Mouse (Mus musculus) cerebellum, adult 2 months (tissue): Measurements from ENCODE around the gene Fzd4. TPM values are rescaled to one million over a fixed set of nuclear protein-coding genes. Genes with fewer than 3 reads are reported as not detected.

Experiments
- DNase-seq, 2 experiments: peaks; one replicate each; pipeline ENCODE4 v3.0.0; 2021
- H3K27ac ChIP-seq: fragments of 200-500 bp; 2 replicates; pipeline ENCODE4 v1.5.1; 2012; ENCODE audit warnings: low read length, control low read depth, inconsistent platforms; ENCODE audit not compliant: insufficient read depth
- H3K27me3 ChIP-seq: fragments of 200-500 bp; 2 replicates; pipeline ENCODE4 v1.6.1; 2012; ENCODE audit warnings: inconsistent platforms, mild to moderate bottlenecking, low read length, moderate library complexity; ENCODE audit not compliant: control insufficient read depth, insufficient read depth
- H3K4me1 ChIP-seq: fragments of 200-500 bp; 2 replicates; pipeline ENCODE4 v1.6.1; 2011; ENCODE audit warnings: low read length; ENCODE audit not compliant: control insufficient read depth, insufficient read depth
- H3K4me3 ChIP-seq: fragments of 200-500 bp; replicated peaks from 2 replicates; pipeline ENCODE3; 2011; ENCODE audit warnings: mild to moderate bottlenecking, low read depth, low read length, control low read depth; ENCODE audit not compliant: insufficient read depth
- CTCF ChIP-seq: fragments of 200-500 bp; IDR thresholded peaks from 2 replicates; pipeline ENCODE4 v1.5.1; 2011; ENCODE audit warnings: low read depth, mild to moderate bottlenecking, control low read depth, low read length, moderate library complexity, borderline replicate concordance; ENCODE audit not compliant: insufficient read depth
- POLR2A ChIP-seq: fragments of 200-500 bp; IDR thresholded peaks from 2 replicates; pipeline ENCODE4 v1.6.1; 2011; ENCODE audit warnings: low read length, control low read depth, borderline replicate concordance; ENCODE audit not compliant: insufficient read depth
- WGBS: fragments of 180-500 bp; shearing (Covaris S2); methylation state at CpG from one replicate; pipeline ENCODE4 v1.1.7; 2018; 5-methylcytosine and 5-hydroxymethylcytosine counted together
- polyA plus RNA-seq: library from polyadenylated mRNA; depleted of rRNA; stranded (reverse); fragments of >200 nt; gene quantifications from 2 replicates; pipeline ENCODE4 v1.2.3, GENCODE M21; 2012

The Fzd4 gene
- polyA plus RNA-seq, 1 experiment = 5.6 TPM

DNA sequence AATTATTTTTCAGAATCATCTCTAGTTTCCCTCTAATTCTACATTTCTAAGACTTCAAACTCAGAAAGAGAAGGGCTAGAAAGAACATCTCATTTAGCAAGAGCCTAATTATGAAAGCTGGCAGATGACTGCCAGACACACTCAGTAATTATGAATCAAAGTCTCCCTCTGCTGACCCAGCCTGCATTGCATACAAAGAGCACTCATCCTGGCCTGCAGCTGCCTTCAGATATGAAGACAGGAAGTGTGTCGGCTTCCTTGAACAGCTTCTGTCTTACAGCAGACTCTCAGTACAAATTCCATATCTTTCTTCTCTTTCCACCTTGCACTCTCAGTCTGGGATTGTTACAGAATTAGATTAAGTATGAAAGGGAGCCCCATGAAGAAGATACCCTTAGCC lies 33.2 kb upstream of the Fzd4 start:
- no peak for TF ChIP-seq POLR2A
- peak; percentile 36; the same call in 1 of the 2 replicates for TF ChIP-seq CTCF
- no peak overlapping the region for H3K27ac ChIP-seq
- H3K4me1 ChIP-seq = no peaks in the 10 kb centered on the region
- WGBS = 30% methylated on average over 1 of the region's 1 CpGs
- no peaks in the 10 kb centered on the region for H3K27me3 ChIP-seq
- H3K4me3 ChIP-seq = no peak overlapping the region
- peak in 1 of 2 experiments; percentile 21 for DNase-seq

GRCm38 (mm10) chr7:89371623-89372295 lies 32.4 kb upstream of the Fzd4 start:
- Histone ChIP-seq H3K4me1 (no peaks in the 10 kb centered on the region), H3K27ac (no peak overlapping the region), H3K27me3 (no peaks in the 10 kb centered on the region), H3K4me3 (no peak overlapping the region)
- TF ChIP-seq POLR2A (no peak), CTCF (no peak)
- WGBS = 82% methylated on average over 6 of the region's 6 CpGs
- DNase-seq = no peak

- no peak for DNase-seq
- Histone ChIP-seq H3K27me3 (no peaks in the 10 kb centered on the region), H3K4me1 (no peaks in the 10 kb centered on the region), H3K27ac (no peak overlapping the region), H3K4me3 (no peak overlapping the region)
- 56% methylated on average over 7 of the region's 7 CpGs for WGBS
- TF ChIP-seq POLR2A (no peak), CTCF (no peak)
Observed at GRCm38 (mm10) chr7:89380935-89381705, 23.0 kb upstream of the Fzd4 start.

DNA sequence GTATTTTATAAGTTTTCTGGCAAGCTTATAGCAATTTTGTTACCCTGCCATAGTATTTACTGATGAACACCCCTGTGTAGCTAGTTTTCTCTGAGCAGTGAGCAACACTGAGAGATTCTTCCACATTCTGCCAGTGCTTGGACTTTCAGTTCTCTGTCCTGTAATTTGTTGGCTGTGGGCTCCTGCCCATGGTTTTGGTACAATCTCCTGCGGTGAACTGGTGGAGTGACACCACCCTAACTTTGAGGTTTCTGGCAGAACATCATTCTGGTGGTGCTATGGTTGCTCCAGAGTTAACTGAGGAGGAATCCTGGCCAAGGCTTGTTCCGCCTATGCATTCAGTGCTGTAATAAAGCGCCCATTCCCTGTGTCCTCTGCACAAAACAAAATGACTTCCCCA lies 21.3 kb upstream of the Fzd4 start:
- no peak overlapping the region for H3K27ac ChIP-seq
- DNase-seq = no peak
- TF ChIP-seq POLR2A (no peak), CTCF (no peak)
- H3K4me3 ChIP-seq = no peak overlapping the region
- WGBS = 85% methylated on average over 3 of the region's 3 CpGs
- H3K4me1 ChIP-seq = no peaks in the 10 kb centered on the region
- H3K27me3 ChIP-seq = no peaks in the 10 kb centered on the region

- H3K4me1 ChIP-seq = no peaks in the 10 kb centered on the region
- WGBS = 78% methylated on average over 3 of the region's 3 CpGs
Observed at GRCm38 (mm10) chr7:89388981-89389380, 15.2 kb upstream of the Fzd4 start.

DNA sequence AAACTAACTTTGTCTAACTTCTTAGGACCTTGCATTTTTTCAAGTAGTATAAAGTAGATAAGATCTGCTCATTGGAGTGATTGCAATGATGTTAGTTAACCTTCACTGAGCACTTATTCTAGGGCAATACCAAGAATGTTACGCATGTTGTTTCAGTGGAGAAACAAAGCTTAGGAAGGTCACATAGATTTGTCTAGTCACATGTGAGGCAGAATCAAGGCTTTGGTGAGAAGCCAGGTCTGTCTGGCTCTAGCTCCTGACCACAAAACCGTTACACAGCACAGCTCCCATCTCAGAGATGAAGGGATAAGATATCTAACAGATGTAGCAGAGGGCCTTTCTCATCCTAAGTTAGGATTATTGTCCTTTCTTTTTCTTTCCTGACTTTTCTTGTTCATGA lies 13.5 kb upstream of the Fzd4 start:
- Histone ChIP-seq H3K27me3 (no peaks in the 10 kb centered on the region), H3K4me1 (no peaks in the 10 kb centered on the region), H3K27ac (no peak overlapping the region), H3K4me3 (no peak overlapping the region)
- WGBS = 68% methylated on average over 2 of the region's 2 CpGs
- DNase-seq = no peak
- no peak for TF ChIP-seq CTCF
- no peak for TF ChIP-seq POLR2A

More at GRCm38 (mm10) chr7:89388981-89389380, 15.2 kb upstream of the Fzd4 start:
- no peak for DNase-seq
- no peak overlapping the region for H3K4me3 ChIP-seq
- no peaks in the 10 kb centered on the region for H3K27me3 ChIP-seq
- H3K27ac ChIP-seq = no peak overlapping the region
- no peak for TF ChIP-seq CTCF

- TF ChIP-seq POLR2A = no peak
- TF ChIP-seq CTCF = no peak
- no peak for DNase-seq
- WGBS = 92% methylated on average over 3 of the region's 3 CpGs
Observed at GRCm38 (mm10) chr7:89391281-89391680, 12.9 kb upstream of the Fzd4 start.

DNA sequence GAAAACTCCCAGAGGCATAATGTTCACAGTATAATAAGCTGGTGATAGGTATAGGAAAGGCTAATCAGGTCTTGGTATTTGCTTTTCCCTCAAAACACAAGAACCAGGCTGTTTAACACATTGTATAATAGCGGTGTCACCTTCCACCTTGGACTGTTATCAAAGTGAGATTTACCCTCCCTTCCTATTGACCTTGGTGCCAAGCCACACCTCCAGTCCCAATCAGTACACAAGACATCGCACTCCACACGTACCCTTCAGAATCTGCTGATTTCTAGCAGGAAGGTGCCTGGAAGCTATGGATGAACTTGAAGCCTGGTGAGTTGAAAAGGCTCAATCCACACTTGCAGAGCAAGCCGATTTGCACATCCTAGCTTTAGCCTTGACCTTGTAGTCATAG lies 12.3 kb upstream of the Fzd4 start:
- TF ChIP-seq CTCF (no peak), POLR2A (no peak)
- 79% methylated on average over 4 of the region's 4 CpGs for WGBS
- Histone ChIP-seq H3K27ac (no peak overlapping the region), H3K4me1 (no peaks in the 10 kb centered on the region), H3K4me3 (no peak overlapping the region), H3K27me3 (no peaks in the 10 kb centered on the region)
- DNase-seq = no peak

More at GRCm38 (mm10) chr7:89391281-89391680, 12.9 kb upstream of the Fzd4 start:
- Histone ChIP-seq H3K4me1 (no peaks in the 10 kb centered on the region), H3K27me3 (no peaks in the 10 kb centered on the region), H3K4me3 (no peak overlapping the region), H3K27ac (no peak overlapping the region)
